Mouse (Mus musculus) liver, embryonic 13.5 days (tissue): ENCODE measurements around the gene Zbtb4. TPM values are rescaled to one million over a fixed set of nuclear protein-coding genes. Genes with fewer than 3 reads are reported as not detected.

Experiments
- ATAC-seq: fragments of 200-750 bp; cut with Nextera tagmentation; 2 replicates; pipeline ENCODE4 v1.8.0; 2017; ENCODE audit warnings: low read depth, mild to moderate bottlenecking, moderate number of reproducible peaks, moderate library complexity
- DNase-seq: peaks from one replicate; pipeline ENCODE4 v3.0.0; 2022
- H3K27ac ChIP-seq: fragments of 300-500 bp; sonication (generic); 2 replicates; pipeline ENCODE4 v1.5.1; 2015; ENCODE audit warnings: moderate library complexity, mild to moderate bottlenecking, inconsistent platforms
- H3K27me3 ChIP-seq: fragments of 300-500 bp; sonication (generic); 2 replicates; pipeline ENCODE4 v1.6.1; 2015; ENCODE audit warnings: mild to moderate bottlenecking, inconsistent platforms
- H3K36me3 ChIP-seq: fragments of 300-500 bp; sonication (generic); 2 replicates; pipeline ENCODE4 v1.6.1; 2015; ENCODE audit warnings: mild to moderate bottlenecking, inconsistent platforms
- H3K4me1 ChIP-seq: fragments of 300-500 bp; sonication (generic); replicated peaks from 2 replicates; pipeline ENCODE4 v1.6.1; 2015; ENCODE audit warnings: inconsistent platforms
- H3K4me2 ChIP-seq: fragments of 300-500 bp; sonication (generic); 2 replicates; pipeline ENCODE4 v1.6.1; 2015; ENCODE audit warnings: inconsistent platforms, mild to moderate bottlenecking, moderate library complexity
- H3K4me3 ChIP-seq: fragments of 300-500 bp; sonication (generic); replicated peaks from 2 replicates; pipeline ENCODE4 v1.5.1; 2015; ENCODE audit warnings: mild to moderate bottlenecking, inconsistent platforms
- H3K9ac ChIP-seq: fragments of 300-500 bp; sonication (generic); 2 replicates; pipeline ENCODE4 v1.6.1; 2015; ENCODE audit warnings: mild to moderate bottlenecking, inconsistent platforms
- H3K9me3 ChIP-seq: fragments of 300-500 bp; sonication (generic); replicated peaks from 2 replicates; pipeline ENCODE4 v1.6.1; 2016; ENCODE audit warnings: inconsistent platforms
- WGBS: fragments of 180-500 bp; shearing (Covaris S2); methylation state at CpG from one replicate; pipeline ENCODE4 v1.1.7; 2015; ENCODE audit not compliant: insufficient replicate concordance; 5-methylcytosine and 5-hydroxymethylcytosine counted together
- polyA plus RNA-seq: library from polyadenylated mRNA; unstranded; fragments of >200 nt; fragmentation: Nextera tagmentation; extraction: Ambion mirVana; gene quantifications from 2 replicates; pipeline ENCODE4 v1.2.1, GENCODE M21; 2015

Gene Zbtb4
- polyA plus RNA-seq, 1 experiment from 2014 or later, result 0.38 TPM

DNA sequence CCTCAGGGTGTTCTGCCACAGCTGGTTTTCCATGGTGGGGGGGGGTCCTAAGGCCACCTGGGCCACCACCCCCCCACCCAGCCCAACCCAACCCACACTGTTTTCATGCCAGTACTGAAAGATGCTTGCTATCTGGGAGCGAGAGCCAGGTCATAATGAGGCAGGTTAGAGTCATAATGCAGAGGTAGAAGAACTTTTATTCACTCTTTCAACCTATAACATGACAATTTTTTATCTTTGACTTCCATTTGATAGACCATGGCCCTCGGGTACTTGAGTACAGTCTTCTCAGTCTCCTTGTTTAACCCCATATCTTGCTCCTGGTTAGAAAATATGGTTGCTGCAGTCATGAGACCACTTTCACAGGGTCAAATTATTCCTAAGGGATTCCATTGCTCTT is 52.7 kb downstream of the Zbtb4 start, which contains the start of gene Spem2:
Gene Spem2 (minus strand): TSS at position 101 of the 400 bp plus-strand sequence.
- Histone ChIP-seq H3K4me2 (no peak within 1 kb of the TSS), H3K27me3 (peaks cover 15% of the 10 kb centered on the region), H3K4me1 (no peaks in the 10 kb centered on the region), H3K9ac (no peak within 1 kb of the TSS), H3K4me3 (no peak within 1 kb of the TSS), H3K27ac (no peak within 1 kb of the TSS), H3K36me3 (no peaks in the 10 kb centered on the region), H3K9me3 (no peaks in the 10 kb centered on the region; the same call in 1 of the 2 replicates)
- 62% methylated on average over 2 of the region's 2 CpGs for WGBS
- DNase-seq (no peak), ATAC-seq (no peak)

- ATAC-seq (no peak), DNase-seq (no peak)
- 66% methylated on average over 8 of the region's 8 CpGs for WGBS
- H3K27me3 ChIP-seq, result peaks cover 20% of the 10 kb centered on the region
- H3K4me2 ChIP-seq, result no peak overlapping the region
- H3K36me3 ChIP-seq, result no peaks in the 10 kb centered on the region
- no peaks in the 10 kb centered on the region for H3K4me1 ChIP-seq
- H3K27ac ChIP-seq, result no peak overlapping the region
- no peak overlapping the region for H3K4me3 ChIP-seq
- H3K9ac ChIP-seq, result no peak overlapping the region
- H3K9me3 ChIP-seq, result no peaks in the 10 kb centered on the region; the same call in 1 of the 2 replicates
Measured at GRCm38 (mm10) chr11:69818871-69819270, 53.2 kb downstream of the Zbtb4 start.

GRCm38 (mm10) chr11:69822080-69822479 is 56.4 kb downstream of the Zbtb4 start, which contains the start of gene Spem1:
Gene Spem1 (minus strand): TSS chr11:69822180.
- H3K4me3 ChIP-seq, result no peak within 1 kb of the TSS
- H3K27me3 ChIP-seq, result peaks cover 15% of the 10 kb centered on the region
- no peaks in the 10 kb centered on the region for H3K4me1 ChIP-seq
- ATAC-seq (no peak), DNase-seq (no peak)
- 69% methylated on average over 3 of the region's 3 CpGs for WGBS
- H3K27ac ChIP-seq, result no peak within 1 kb of the TSS
- no peak within 1 kb of the TSS for H3K4me2 ChIP-seq
- H3K36me3 ChIP-seq, result peaks cover 17% of the 10 kb centered on the region
- no peak within 1 kb of the TSS for H3K9ac ChIP-seq
- H3K9me3 ChIP-seq, result no peaks in the 10 kb centered on the region

GRCm38 (mm10) chr11:69823456-69823855 is 57.7 kb downstream of the Zbtb4 start:
- Histone ChIP-seq H3K9me3 (no peaks in the 10 kb centered on the region), H3K4me2 (no peak overlapping the region), H3K36me3 (peaks cover 24% of the 10 kb centered on the region), H3K27me3 (peaks cover 9% of the 10 kb centered on the region), H3K4me3 (no peak overlapping the region), H3K9ac (no peak overlapping the region), H3K27ac (no peak overlapping the region), H3K4me1 (no peaks in the 10 kb centered on the region)
- 67% methylated on average over 2 of the region's 2 CpGs for WGBS
- DNase-seq (no peak), ATAC-seq (no peak)

GRCm38 (mm10) chr11:69828832-69829231 is 63.1 kb downstream of the Zbtb4 start:
- Histone ChIP-seq H3K36me3 (peaks cover 24% of the 10 kb centered on the region), H3K9me3 (no peaks in the 10 kb centered on the region), H3K27ac (no peak overlapping the region), H3K4me2 (no peak overlapping the region), H3K27me3 (peaks cover 23% of the 10 kb centered on the region), H3K4me3 (no peak overlapping the region), H3K9ac (no peak overlapping the region), H3K4me1 (peaks cover 13% of the 10 kb centered on the region)
- ATAC-seq (0 out of 2 replicates have a peak, but pooled peaks have one; percentile 24), DNase-seq (no peak)
- 76% methylated on average over 5 of the region's 5 CpGs for WGBS

DNA sequence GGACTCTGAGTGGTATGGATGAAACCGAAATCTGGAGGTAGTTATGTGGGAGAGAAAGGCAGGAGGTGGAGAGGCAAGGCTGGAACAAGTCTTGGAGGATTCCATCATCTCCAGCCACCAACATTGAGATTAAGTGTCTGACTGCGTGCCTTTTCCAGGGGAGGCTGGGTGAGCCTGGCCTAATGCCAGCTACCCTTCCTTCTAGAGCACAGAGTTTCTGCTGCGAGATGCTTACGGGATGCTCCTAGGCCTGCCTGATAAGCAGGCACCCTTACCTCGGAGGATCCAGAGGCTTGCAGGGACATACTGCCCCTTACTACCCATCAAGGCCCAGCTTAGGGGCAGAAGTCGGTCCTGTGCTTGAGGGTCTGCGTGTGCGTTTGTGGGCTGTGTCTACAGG is 67.8 kb downstream of the Zbtb4 start:
- no peak for DNase-seq
- Histone ChIP-seq H3K27ac (no peak overlapping the region), H3K4me3 (peak overlapping the region; percentile 53), H3K4me2 (peak overlapping the region; percentile 71), H3K9me3 (no peaks in the 10 kb centered on the region), H3K27me3 (peaks cover 61% of the 10 kb centered on the region), H3K36me3 (no peaks in the 10 kb centered on the region), H3K4me1 (peaks cover 51% of the 10 kb centered on the region), H3K9ac (peak overlapping the region; percentile 68)
- ATAC-seq, result no peak
- 43% methylated on average over 8 of the region's 8 CpGs for WGBS

Other genes starting within 250 kb of the Zbtb4 start
- 0.06 and 0.12 TPM in 2 replicates for gene Dnah2, start 216.8 kb upstream of the Zbtb4 start, polyA plus RNA-seq
- 0.75 and 0.85 TPM in 2 replicates for gene Efnb3, start 205.7 kb upstream of the Zbtb4 start, polyA plus RNA-seq
- 23.1 and 23.7 TPM in 2 replicates for gene Wrap53, start 185.7 kb upstream of the Zbtb4 start, polyA plus RNA-seq
- 83.0 and 90.4 TPM in 2 replicates for gene Trp53, start 185.6 kb upstream of the Zbtb4 start, polyA plus RNA-seq
- 21.7 and 30.8 TPM in 2 replicates for gene Atp1b2, start 160.0 kb upstream of the Zbtb4 start, polyA plus RNA-seq
- gene Shbg, start 148.0 kb upstream of the Zbtb4 start, polyA plus RNA-seq, result 33.4 and 34.8 TPM in 2 replicates
- gene Sat2, start 143.9 kb upstream of the Zbtb4 start, polyA plus RNA-seq, result 11.6 and 12.3 TPM in 2 replicates
- 7.9 and 8.2 TPM in 2 replicates for gene Fxr2, start 132.9 kb upstream of the Zbtb4 start, polyA plus RNA-seq
- gene Sox15, start 110.6 kb upstream of the Zbtb4 start, polyA plus RNA-seq, result not detected in 2 replicates
- gene Mpdu1, start 103.3 kb upstream of the Zbtb4 start, polyA plus RNA-seq, result 36.9 and 39.2 TPM in 2 replicates
- 17.3 and 17.4 TPM in 2 replicates for gene Cd68, start 99.8 kb upstream of the Zbtb4 start, polyA plus RNA-seq
- 351 and 453 TPM in 2 replicates for gene Eif4a1, start 93.5 kb upstream of the Zbtb4 start, polyA plus RNA-seq
- 37.3 and 38.6 TPM in 2 replicates for gene Senp3, start 83.8 kb upstream of the Zbtb4 start, polyA plus RNA-seq
- 0.10 TPM in 1 of 2 replicates, not detected in the other for gene Tnfsf13, start 80.1 kb upstream of the Zbtb4 start, polyA plus RNA-seq
- gene Tnfsf12, start 70.1 kb upstream of the Zbtb4 start, polyA plus RNA-seq, result 2.1 and 2.6 TPM in 2 replicates
- 1.1 and 1.4 TPM in 2 replicates for gene Tnfsfm13, start 69.8 kb upstream of the Zbtb4 start, polyA plus RNA-seq
- gene Polr2a, start 7.3 kb upstream of the Zbtb4 start, polyA plus RNA-seq, result 9.6 and 10.8 TPM in 2 replicates
- gene Slc35g3, start 3.9 kb upstream of the Zbtb4 start, polyA plus RNA-seq, result not detected in 2 replicates
- gene Chrnb1, start 30.0 kb downstream of the Zbtb4 start, polyA plus RNA-seq, result 0.43 and 0.59 TPM in 2 replicates
- 0.07 and 0.20 TPM in 2 replicates for gene Fgf11, start 35.9 kb downstream of the Zbtb4 start, polyA plus RNA-seq
- gene Tmem102, start 39.7 kb downstream of the Zbtb4 start, polyA plus RNA-seq, result 0.46 and 0.50 TPM in 2 replicates
- not detected in 2 replicates for gene Gm39566, start 49.4 kb downstream of the Zbtb4 start, polyA plus RNA-seq
- gene Spem2, start 52.6 kb downstream of the Zbtb4 start, polyA plus RNA-seq, result not detected in 2 replicates
- gene Spem1, start 56.3 kb downstream of the Zbtb4 start, polyA plus RNA-seq, result not detected in 2 replicates
- gene Nlgn2, start 71.9 kb downstream of the Zbtb4 start, polyA plus RNA-seq, result 0.68 and 0.75 TPM in 2 replicates
- 321 and 345 TPM in 2 replicates for gene Tmem256, start 72.6 kb downstream of the Zbtb4 start, polyA plus RNA-seq
- gene Plscr3, start 80.5 kb downstream of the Zbtb4 start, polyA plus RNA-seq, result 28.0 and 29.9 TPM in 2 replicates
- 0.76 and 1.5 TPM in 2 replicates for gene Tnk1, start 92.8 kb downstream of the Zbtb4 start, polyA plus RNA-seq
- not detected in 2 replicates for gene Tmem95, start 112.1 kb downstream of the Zbtb4 start, polyA plus RNA-seq
- 0.89 and 1.3 TPM in 2 replicates for gene Kctd11, start 115.5 kb downstream of the Zbtb4 start, polyA plus RNA-seq
- 4.4 and 4.9 TPM in 2 replicates for gene Acap1, start 129.6 kb downstream of the Zbtb4 start, polyA plus RNA-seq
- 0.89 and 1.0 TPM in 2 replicates for gene 2810408A11Rik, start 135.1 kb downstream of the Zbtb4 start, polyA plus RNA-seq
- 2.3 and 2.8 TPM in 2 replicates for gene Neurl4, start 135.2 kb downstream of the Zbtb4 start, polyA plus RNA-seq
- gene Gps2, start 148.0 kb downstream of the Zbtb4 start, polyA plus RNA-seq, result 107 and 116 TPM in 2 replicates
- 1,847 and 1,941 TPM in 2 replicates for gene Eif5a, start 156.0 kb downstream of the Zbtb4 start, polyA plus RNA-seq
- 0.28 and 0.30 TPM in 2 replicates for gene Ybx2, start 169.9 kb downstream of the Zbtb4 start, polyA plus RNA-seq
- 14.2 TPM in 2 replicates for gene Slc2a4, start 182.3 kb downstream of the Zbtb4 start, polyA plus RNA-seq
- 2.4 and 4.2 TPM in 2 replicates for gene Cldn7, start 198.9 kb downstream of the Zbtb4 start, polyA plus RNA-seq
- gene Ctdnep1, start 215.2 kb downstream of the Zbtb4 start, polyA plus RNA-seq, result 8.7 and 10.1 TPM in 2 replicates
- gene Elp5, start 216.6 kb downstream of the Zbtb4 start, polyA plus RNA-seq, result 84.9 and 86.9 TPM in 2 replicates
- gene Gabarap, start 225.2 kb downstream of the Zbtb4 start, polyA plus RNA-seq, result 259 and 294 TPM in 2 replicates
- 29.8 and 32.7 TPM in 2 replicates for gene Phf23, start 229.9 kb downstream of the Zbtb4 start, polyA plus RNA-seq
- gene Dvl2, start 234.7 kb downstream of the Zbtb4 start, polyA plus RNA-seq, result 6.4 and 7.4 TPM in 2 replicates
- gene Acadvl, start 249.5 kb downstream of the Zbtb4 start, polyA plus RNA-seq, result 83.7 and 87.2 TPM in 2 replicates